Mouse (Mus musculus) G1E (cell line): Measurements from ENCODE around the gene Ssh2.

Experiments
- CTCF ChIP-seq: IDR thresholded peaks from 2 replicates; pipeline ENCODE4 v1.5.1; 2012; ENCODE audit warnings: low read depth, low read length, inconsistent platforms, mixed read lengths
- TAL1 ChIP-seq: conservative IDR thresholded peaks from 2 replicates; pipeline ENCODE4 v1.6.1; 2012; ENCODE audit warnings: low read depth, low read length, inconsistent platforms, mixed read lengths

- TF ChIP-seq TAL1 (no peak), CTCF (no peak)
These were observed 224.9 kb downstream of the Ssh2 start for GRCm38 (mm10) chr11:77441020-77441419.
